Mouse (Mus musculus) bone marrow, adult 2 months (tissue): Measurements from ENCODE around the gene Ppp6r3. TPM values are rescaled to one million over a fixed set of nuclear protein-coding genes. Genes with fewer than 3 reads are reported as not detected.

Experiments
- H3K27ac ChIP-seq: fragments of 200-500 bp; 2 replicates; pipeline ENCODE4 v1.5.1; 2012; ENCODE audit warnings: low read depth, mild to moderate bottlenecking, control low read depth, inconsistent platforms, low read length; ENCODE audit not compliant: control insufficient read depth, poor library complexity, insufficient read depth
- H3K4me1 ChIP-seq: fragments of 200-500 bp; 2 replicates; pipeline ENCODE4 v1.6.1; 2011; ENCODE audit warnings: low read length; ENCODE audit not compliant: control insufficient read depth, insufficient read depth
- H3K4me3 ChIP-seq: fragments of 200-500 bp; replicated peaks from 2 replicates; pipeline ENCODE3; 2011; ENCODE audit warnings: mild to moderate bottlenecking, low read depth, low read length, control low read depth; ENCODE audit not compliant: control insufficient read depth
- CTCF ChIP-seq: fragments of 200-500 bp; IDR thresholded peaks from 2 replicates; pipeline ENCODE4 v1.5.1; 2011; ENCODE audit warnings: low read length, control low read depth; ENCODE audit not compliant: control insufficient read depth, insufficient read depth
- POLR2A ChIP-seq: fragments of 200-500 bp; IDR thresholded peaks from 2 replicates; pipeline ENCODE4 v1.6.1; 2011; ENCODE audit warnings: low read depth, mild to moderate bottlenecking, control low read depth, low read length, borderline replicate concordance; ENCODE audit not compliant: control insufficient read depth
- WGBS: fragments of 180-500 bp; shearing (Covaris S2); methylation state at CpG from one replicate; pipeline ENCODE4 v1.1.7; 2018; 5-methylcytosine and 5-hydroxymethylcytosine counted together
- polyA plus RNA-seq: library from polyadenylated mRNA; stranded (reverse); fragments of >200 nt; gene quantifications from 2 replicates; pipeline ENCODE4 v1.2.4, GENCODE M21; 2011; ENCODE audit warnings: low replicate concordance; ENCODE audit not compliant: missing spikeins, insufficient read depth, insufficient read length

Ppp6r3 gene
- polyA plus RNA-seq, 1 experiment = 34.6 TPM

DNA sequence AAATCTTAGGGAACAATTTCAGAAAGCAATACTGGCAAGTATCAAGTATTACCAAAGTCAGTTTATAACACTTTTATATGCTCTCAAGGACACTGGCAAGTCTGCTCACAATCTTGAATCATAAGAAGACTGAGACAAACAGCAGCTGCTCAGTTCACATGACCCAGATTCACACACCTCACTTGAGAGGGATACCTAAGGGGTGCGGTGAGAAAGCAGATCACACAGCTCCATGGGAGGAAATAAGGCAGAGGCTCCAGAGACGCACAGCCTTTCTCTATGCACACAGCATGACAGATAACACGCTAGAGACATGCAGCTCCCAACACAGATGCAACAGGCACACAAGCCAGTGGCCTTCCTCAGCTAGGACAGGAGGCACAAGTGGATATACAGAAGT lies 45.8 kb downstream of the Ppp6r3 start:
- Histone ChIP-seq H3K4me3 (no peak overlapping the region), H3K27ac (no peak overlapping the region), H3K4me1 (no peaks in the 10 kb centered on the region; the same call in 1 of the 2 replicates)
- 87% methylated on average over 3 of the region's 3 CpGs for WGBS
- no peak for TF ChIP-seq CTCF
- TF ChIP-seq POLR2A = no peak

DNA sequence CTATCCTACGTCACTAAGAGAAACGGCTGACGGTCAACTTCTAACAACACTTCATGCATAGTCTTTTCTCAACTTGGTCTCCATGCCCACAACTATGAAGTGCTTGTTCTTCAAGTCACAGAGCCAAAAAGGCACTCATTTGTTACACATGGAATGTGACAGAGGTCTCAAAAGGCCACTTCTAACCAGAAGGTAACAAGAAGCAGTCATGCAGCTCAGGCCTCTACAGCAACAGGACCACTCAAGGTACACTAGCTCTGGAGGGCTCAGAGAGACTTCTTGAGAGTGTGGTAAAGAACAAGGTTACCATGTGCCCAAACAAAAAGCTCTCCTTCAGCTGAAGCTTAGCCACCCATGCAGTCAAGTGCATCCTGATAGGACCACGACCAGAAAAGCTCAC lies 46.9 kb downstream of the Ppp6r3 start:
- Histone ChIP-seq H3K4me3 (no peak overlapping the region), H3K27ac (no peak overlapping the region), H3K4me1 (no peaks in the 10 kb centered on the region; the same call in 1 of the 2 replicates)
- 85% methylated on average over 4 of the region's 4 CpGs for WGBS
- TF ChIP-seq CTCF (no peak), POLR2A (no peak)

DNA sequence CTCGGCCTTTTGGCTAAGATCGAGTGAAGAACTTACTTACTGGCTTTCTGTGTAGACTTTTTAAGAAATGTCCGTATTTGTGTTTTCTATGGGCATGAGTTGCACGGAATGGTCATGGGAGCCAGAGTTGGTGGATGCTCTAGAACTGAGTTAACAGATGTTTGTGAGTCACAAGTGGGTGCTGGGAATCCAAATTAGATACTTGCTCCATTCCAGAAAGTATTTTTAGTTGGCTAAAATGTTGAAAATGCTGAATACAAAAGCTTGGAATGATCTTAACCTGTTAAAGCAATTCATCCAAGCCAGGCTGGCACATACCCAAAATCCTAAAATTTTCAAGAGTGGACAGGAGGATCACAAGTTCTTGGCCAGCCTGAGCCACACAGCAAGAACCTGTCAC lies 48.0 kb downstream of the Ppp6r3 start:
- H3K4me3 ChIP-seq = no peak overlapping the region
- H3K27ac ChIP-seq = no peak overlapping the region
- TF ChIP-seq POLR2A (no peak), CTCF (no peak)
- no peaks in the 10 kb centered on the region; the same call in 1 of the 2 replicates for H3K4me1 ChIP-seq
- WGBS = 97% methylated on average over 4 of the region's 4 CpGs

DNA sequence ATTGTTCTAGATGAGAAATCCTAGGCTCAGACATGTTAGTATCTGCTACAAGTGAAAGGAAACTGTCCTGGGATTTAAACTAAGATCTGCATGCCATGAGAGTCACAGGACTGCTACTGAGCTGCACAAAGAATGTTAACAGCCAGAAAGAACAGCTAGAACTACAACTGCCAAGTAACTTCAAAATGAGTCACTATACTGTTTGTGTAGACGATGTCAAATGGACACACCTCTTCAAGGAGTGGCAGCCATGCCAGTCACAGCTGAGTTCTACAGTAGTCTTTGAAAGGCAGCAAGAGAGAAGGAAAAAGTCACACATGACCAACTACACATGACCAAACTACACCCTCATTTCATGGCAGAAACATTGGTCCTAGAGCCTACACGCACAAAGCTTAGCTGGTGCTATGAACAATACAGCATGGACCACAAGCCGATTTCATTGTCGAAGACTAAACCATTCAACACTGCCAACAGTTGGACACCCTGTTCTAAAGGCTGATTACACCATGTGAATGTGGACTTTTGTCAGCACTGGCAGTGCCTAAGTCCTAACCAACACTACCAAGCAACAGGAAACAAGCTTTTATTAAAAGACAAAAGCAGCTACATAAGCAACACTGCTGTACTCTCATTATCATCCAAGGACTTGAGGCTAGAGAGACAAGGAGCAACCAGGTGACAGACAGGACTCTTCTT lies 55.9 kb downstream of the Ppp6r3 start:
- TF ChIP-seq CTCF (no peak), POLR2A (no peak)
- 87% methylated on average over 4 of the region's 4 CpGs for WGBS
- H3K27ac ChIP-seq = no peak overlapping the region
- H3K4me3 ChIP-seq = no peak overlapping the region
- H3K4me1 ChIP-seq = no peaks in the 10 kb centered on the region

DNA sequence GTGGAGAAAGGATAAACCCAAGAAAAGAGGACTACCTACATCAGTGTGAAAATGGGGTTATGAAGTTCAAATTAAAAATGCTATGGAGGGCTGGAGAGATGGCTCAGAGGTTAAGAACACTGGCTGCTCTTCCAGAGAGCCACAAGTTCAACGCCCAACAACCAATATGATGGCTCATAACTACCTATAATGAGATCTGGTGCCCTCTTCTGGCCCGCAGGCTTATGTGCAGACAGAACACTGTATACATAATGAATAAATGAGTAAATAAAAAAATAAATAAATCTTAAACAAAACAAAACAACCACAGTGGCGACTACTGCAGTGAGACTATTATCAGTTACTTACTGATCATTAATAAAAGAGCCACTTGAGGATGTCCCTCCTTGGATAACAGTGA lies 78.3 kb downstream of the Ppp6r3 start:
- H3K27ac ChIP-seq = no peak overlapping the region
- 88% methylated on average over 3 of the region's 3 CpGs for WGBS

DNA sequence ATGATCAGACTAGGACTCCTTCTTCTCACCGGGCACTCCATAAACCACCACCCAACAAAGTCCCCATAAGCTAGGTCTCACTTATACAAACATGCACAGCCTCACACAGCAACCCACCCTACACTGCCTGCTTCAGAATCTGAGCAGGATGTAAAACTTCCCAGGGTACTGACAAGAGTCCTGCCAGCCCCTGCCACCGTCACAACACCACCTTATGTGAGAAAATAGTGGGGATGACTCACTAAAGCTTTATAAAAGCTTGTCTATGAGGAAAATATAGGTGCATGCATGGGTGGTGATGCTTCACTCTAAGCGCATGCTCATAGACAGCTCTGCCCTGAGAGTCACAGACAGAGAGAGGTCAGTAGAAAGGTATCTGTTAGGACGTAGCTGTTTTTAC lies 85.7 kb downstream of the Ppp6r3 start:
- H3K4me1 ChIP-seq = no peaks in the 10 kb centered on the region
- H3K4me3 ChIP-seq = no peak overlapping the region
- WGBS = 97% methylated on average over 4 of the region's 4 CpGs
- TF ChIP-seq CTCF (no peak), POLR2A (no peak)
- no peak overlapping the region for H3K27ac ChIP-seq

More for the DNA sequence above, 78.3 kb downstream of the Ppp6r3 start:
- Histone ChIP-seq H3K4me1 (no peaks in the 10 kb centered on the region), H3K4me3 (no peak overlapping the region)
- TF ChIP-seq CTCF (no peak), POLR2A (no peak)

DNA sequence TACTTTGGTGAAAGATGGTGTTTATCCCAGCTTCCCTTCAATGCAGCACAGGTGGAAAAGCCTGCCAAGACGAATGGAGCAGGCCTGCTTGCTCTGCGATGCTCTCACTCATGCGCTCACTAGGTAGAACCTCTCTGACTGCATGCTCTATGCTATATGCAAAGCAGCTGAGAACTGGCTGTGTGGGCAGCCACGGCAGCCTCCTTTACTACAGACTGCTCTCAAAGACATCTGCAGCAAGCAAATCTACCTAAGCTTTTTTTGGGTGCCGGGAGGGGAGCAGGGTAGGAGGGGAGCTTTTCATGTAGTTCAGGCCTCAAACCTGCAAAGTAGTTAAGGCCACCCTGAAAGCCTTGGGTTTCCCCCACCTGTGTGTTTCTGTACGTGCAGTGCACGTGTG lies 92.7 kb downstream of the Ppp6r3 start:
- H3K27ac ChIP-seq = no peak overlapping the region
- no peaks in the 10 kb centered on the region for H3K4me1 ChIP-seq
- TF ChIP-seq CTCF = no peak
- TF ChIP-seq POLR2A = no peak
- H3K4me3 ChIP-seq = no peak overlapping the region
- 92% methylated on average over 7 of the region's 7 CpGs for WGBS

DNA sequence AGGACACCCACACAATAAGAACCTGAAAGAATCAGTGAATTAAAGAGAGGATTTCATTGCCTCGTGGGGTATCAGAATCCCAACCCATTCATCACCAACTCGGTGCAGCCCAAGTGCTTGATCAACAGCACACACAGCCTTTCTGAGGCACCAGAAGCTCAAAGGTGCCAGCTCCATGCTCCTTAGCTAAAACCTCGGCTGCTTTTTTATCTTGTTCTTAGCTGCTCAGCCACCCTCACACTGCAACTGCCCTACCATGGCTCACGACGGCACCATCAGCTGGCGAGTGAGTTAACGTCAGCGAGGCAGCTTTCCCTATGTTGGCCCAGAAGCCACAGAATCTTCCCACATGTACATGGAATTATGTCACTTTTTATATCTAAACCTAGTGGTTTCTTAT lies 95.4 kb downstream of the Ppp6r3 start:
- no peak for TF ChIP-seq CTCF
- no peak for TF ChIP-seq POLR2A
- 76% methylated on average over 8 of the region's 8 CpGs for WGBS
- H3K4me3 ChIP-seq = no peak overlapping the region
- H3K27ac ChIP-seq = no peak overlapping the region
- H3K4me1 ChIP-seq = no peaks in the 10 kb centered on the region

DNA sequence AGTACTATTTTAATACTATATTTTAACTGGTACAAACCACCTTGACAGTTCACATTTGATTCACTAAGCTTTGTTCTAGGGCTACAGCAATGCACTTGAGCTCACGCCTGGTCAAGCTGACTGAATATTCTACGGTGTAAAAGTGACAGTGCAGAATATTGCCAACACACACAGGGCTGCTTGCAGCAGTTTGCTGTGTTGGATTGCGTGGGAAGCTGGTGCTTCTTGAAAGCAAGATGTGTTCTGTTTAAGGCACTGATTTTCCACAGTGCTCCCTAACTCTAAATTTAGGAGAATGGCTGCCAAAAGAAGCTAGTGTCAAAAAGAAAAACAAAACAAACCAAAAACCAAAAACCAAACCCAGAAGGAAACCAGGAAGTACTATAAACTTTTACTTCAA lies 98.6 kb downstream of the Ppp6r3 start:
- no peak overlapping the region for H3K4me3 ChIP-seq
- no peaks in the 10 kb centered on the region for H3K4me1 ChIP-seq
- 94% methylated on average over 3 of the region's 3 CpGs for WGBS
- TF ChIP-seq POLR2A (no peak), CTCF (no peak)
- H3K27ac ChIP-seq = no peak overlapping the region
